Mouse (Mus musculus): ENCODE results near the gene Serpina6. TPM values are rescaled to one million over a fixed set of nuclear protein-coding genes. Genes with fewer than 3 reads are reported as not detected.
A peak's percentile ranks its signal among the peaks of the same experiment; 100 is the strongest.
"Not testable (repeated sequence)": the region's sequence is repeated elsewhere in the genome, so short reads cannot be mapped to it uniquely, and the experiment has no call there.

Gene Serpina6
- not detected for total RNA-seq (2021)
- long read RNA-seq, experiment 1, result 0 reads
- long read RNA-seq, experiment 2, result 0 reads

DNA sequence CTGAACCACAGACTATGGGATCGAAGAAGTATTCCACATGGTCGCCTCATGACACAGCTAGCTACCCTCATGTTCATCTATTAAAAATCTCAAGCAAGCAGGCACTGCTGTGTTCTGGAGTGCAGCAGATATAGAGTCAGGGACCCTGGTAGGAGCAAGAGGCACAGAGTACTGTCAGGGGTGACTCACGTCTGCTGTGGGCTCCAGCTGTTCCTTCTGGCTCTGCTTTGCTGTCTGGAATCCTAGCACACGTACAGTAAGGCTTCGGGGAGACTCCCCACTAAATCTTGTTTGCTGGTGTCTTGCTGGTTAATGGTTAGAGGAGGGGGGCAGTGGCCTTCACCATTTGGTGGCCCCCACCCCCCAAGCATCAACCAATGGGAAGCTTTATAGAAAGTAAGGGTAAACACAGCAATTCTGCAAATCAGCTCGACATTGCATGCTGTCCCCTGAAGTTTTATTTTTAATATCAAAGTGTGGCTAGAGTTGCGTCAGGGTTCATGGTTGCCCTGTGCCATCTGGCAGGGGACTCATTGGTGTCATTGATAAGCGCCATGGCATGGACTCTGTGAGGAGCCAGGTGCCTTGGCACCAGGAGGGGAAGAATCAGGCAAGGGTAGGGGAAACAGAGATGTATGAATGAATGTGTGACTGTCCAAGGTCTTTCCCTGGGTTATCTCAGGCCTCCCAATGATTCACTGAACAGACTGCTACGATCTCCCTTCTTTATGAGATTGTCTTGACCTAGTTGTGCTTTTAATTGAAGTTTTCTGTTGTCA is at the start of gene Serpina6:
Serpina6 (minus strand) TSS at position 365 of the 779 bp plus-strand sequence.
- intact Hi-C loops (cut with DNase I), result no loop called here
- DNase-seq (ENCODE audit: low spot score in 2 of 2), result no peak

DNA sequence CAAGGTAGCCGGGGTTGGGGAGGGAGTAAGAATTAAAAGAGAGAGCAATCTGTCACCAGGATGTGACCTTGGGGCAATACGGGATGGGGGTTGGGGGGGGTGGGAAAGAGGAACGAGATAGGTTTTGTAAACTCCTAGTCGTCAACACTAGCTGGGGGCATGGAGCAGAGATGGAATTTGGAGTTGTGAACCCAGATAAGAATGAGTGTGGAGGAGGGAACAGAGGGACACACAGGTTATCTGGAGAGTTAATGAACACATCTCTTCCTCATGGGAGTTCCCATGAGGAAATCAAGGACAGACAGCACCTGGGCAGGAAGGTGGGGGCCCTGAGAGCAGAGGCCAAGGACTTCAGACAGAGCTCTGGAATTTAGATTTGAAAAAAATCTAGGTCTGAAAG is 49.1 kb upstream of the Serpina6 start:
- no peak for DNase-seq (ENCODE audit: low spot score in 2 of 2)
- intact Hi-C loops (cut with DNase I), result no loop called here

DNA sequence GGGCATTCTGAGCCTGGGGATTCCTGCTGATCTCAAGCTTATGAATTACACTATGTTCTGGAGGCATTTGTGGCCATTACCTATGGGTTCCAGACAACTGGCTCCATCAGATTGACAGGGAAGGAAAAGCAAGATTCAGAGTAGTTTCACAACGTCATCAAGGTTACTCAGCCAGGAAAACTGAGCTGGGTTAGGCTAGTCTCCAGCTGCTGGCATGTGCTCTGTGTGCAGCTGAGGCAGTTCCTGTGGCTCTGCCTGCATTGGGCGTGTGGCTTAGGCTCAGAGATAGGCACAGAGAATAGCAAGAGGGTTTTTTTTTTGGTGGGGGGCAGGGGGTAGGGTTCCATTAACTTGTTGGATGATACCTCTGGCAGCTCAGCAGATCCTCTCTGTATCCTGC is 48.5 kb upstream of the Serpina6 start:
- DNase-seq (ENCODE audit: low spot score in 2 of 2), result no peak

DNA sequence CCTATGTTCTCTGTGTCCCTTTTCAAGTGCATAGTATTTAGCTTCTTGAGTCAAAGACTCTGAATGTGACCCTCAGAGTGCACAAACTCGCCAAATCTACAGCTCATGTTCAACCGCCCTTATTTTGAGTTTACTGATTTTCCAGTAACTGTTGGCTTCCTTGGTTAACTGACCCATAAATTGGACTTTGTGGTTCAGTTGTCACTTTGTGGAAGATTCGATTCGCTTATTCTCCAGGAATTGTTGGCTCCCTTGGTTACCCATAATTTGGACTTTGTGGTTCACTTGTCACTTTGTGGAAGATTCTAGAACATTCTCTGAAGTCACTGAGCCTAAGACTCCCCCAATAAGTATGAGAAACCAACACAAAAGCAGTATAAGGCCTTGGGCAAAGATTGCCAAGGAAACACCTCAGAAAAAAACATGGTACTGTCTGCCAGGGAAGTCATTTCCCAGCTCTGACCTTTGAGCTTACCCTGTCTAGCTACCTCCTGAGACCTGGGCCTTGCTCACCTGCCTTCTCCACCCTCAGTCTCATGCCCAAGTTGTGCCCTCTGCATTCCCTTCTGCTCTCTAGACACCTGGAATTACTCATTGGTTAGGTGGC is 43.2 kb upstream of the Serpina6 start:
- intact Hi-C loops (cut with DNase I), result no loop called here

More for the DNA sequence above, 48.5 kb upstream of the Serpina6 start:
- intact Hi-C loops (cut with DNase I), result no loop called here

DNA sequence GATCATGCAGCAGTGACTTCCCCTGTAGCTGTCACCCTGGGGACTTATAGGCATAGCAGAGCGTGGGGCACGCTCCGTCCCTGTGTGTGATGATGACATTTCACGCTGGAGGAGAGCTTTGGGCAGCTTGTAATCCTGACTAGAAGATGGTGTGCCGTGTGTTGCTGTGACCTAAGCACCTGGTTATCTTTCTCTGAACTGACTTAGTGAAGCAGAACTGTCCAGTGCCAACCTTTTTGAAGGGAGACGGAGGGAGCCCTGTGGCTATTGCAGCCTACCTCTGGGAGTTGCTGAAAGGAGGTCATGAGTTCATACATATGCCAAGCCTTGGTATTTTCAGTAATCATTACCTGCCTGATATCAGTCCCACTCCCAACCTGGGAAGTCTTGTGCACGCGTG is 38.4 kb upstream of the Serpina6 start, which contains the start of gene Serpina1f:
Serpina1f (minus strand) TSS at position 101 of the 400 bp plus-strand sequence.
- intact Hi-C loops (cut with DNase I), result no loop called here
- no peak for DNase-seq (ENCODE audit: low spot score in 2 of 2)

More for the DNA sequence above, 43.2 kb upstream of the Serpina6 start:
- DNase-seq (ENCODE audit: low spot score in 2 of 2), result no peak

DNA sequence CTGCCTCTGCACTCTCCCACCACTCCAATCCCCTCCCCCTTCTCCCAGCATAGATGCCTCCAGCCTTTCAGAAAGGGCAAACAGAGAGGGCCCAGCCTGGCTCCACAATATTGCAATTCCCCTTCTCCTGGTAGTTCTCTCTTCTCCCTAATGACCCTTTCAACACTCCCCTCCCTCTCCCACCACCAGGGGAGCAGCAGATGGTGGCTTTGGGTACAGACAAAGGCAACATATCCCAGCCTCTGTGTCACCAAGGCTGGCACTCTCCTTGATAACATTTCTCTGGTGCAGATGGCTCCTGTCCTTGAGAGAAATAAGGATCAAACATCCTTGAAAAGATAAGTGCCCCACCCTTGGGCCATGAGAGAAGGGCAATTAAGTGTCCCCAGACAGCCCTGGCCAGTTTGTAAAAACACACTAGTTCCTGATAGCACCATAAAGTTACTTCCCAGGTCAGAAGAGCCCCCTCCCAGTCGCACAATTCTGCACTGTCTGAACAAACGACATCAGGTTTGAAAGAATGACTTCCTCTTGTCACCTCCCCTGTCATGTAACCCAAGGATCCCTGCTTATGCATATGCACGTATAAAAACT is 31.3 kb upstream of the Serpina6 start:
- intact Hi-C loops (cut with DNase I), result no loop called here
- DNase-seq (ENCODE audit: low spot score in 2 of 2), result no peak

DNA sequence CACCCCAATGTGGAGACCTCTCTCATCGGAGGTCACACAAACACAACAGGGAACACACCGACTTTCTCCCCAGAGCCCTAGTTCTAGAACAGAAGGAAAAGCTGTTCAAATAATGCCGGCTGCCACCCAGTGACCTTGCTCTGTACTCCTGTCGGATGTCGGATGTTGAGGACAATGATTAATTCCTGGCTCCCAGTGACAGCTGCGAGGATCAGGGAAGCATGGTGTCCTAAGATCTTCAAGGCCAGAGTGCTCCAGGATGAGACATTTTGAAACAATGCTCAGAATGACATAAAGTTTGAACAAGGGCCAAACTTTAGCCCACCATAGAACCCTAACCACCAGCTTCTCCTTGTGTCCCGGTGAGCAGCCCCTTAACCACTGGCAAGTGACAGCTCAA is 30.0 kb upstream of the Serpina6 start:
- no peak for DNase-seq (ENCODE audit: low spot score in 2 of 2)
- intact Hi-C loops (cut with DNase I), result no loop called here

DNA sequence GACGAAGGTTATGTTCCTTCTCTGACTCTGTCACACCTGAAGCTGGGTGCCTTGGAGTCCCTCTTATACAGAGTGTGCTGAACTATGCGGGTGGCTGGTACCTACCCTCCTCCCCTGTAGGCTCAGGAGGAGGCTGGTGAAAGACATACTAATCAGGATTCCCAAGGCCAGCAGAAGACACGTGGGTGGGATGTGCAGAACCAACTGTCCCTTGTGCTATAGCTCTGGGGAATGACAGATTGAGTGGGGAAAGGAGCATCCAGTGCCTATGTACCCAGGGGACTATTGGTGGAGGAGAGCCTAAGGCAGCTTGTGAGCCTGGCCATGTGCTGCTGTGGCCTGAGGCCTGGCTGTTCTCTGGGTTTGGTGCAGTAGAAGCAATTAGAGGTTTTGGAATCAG is 29.0 kb upstream of the Serpina6 start:
- intact Hi-C loops (cut with DNase I), result no loop called here

DNA sequence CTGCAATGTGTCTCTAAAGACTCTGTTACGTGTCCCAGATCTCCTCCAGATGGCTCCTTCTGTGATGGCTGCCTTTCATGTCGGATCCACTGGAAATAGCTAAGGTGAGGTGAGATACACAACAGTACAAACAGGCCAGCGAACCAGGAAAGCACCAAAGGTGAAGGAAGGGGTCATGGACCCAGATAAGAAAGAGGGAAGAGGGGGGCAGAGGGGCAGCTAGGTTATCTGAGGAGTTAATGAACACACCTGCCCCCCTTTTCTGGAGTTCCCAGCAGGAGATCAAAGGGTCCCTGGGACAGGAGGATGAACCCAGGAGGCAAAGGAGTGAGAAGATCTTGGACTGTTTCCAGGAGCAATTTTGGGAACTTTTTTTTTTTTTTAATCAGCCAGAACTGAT is 28.4 kb upstream of the Serpina6 start:
- peak in 1 of 2 experiments; percentile 8 for DNase-seq (ENCODE audit: low spot score in 2 of 2)
- intact Hi-C loops (cut with DNase I), result no loop called here

More for the DNA sequence above, 29.0 kb upstream of the Serpina6 start:
- DNase-seq (ENCODE audit: low spot score in 2 of 2), result peak; percentile 46 to 69

DNA sequence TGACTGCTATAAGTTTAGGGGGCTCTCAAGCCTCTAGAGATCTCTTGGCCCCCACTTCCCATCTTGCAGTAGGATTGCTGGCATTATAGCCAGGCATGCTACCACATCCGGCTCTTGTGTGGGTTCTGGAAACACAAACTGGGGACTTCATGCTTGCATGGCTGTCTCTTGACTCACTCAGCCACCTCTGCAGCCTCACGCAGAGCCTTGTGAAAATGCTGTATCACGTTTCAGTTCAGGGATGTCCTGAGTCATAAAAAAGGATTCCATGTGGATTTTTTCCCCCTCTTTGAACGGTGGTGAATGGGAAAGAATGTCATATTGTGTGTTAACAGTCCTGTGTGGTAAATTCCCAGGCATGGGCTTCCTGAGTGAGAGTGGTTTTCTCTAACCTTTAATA is 26.8 kb upstream of the Serpina6 start:
- intact Hi-C loops (cut with DNase I), result no loop called here
- no peak for DNase-seq (ENCODE audit: low spot score in 2 of 2)

DNA sequence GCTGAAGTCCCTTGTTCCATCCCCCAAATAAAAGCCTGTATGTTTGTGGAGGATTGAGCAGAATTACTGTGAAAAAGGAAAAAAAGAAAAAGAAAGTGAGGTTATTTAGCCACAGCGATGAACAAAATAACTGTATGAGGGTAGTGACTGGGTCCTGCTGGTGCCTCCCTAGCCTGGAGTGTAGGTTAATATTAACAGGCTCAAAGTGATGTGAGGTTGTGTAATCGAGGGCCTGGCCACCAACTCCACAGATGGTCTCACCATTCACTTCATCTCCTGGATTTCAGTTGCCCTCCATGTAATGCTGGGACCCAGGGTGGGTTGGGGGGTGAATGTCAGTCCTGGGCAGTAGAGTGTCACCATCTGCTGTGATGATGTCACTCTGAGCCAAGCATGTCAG is 24.7 kb upstream of the Serpina6 start:
- intact Hi-C loops (cut with DNase I), result no loop called here
- no peak for DNase-seq (ENCODE audit: low spot score in 2 of 2)

DNA sequence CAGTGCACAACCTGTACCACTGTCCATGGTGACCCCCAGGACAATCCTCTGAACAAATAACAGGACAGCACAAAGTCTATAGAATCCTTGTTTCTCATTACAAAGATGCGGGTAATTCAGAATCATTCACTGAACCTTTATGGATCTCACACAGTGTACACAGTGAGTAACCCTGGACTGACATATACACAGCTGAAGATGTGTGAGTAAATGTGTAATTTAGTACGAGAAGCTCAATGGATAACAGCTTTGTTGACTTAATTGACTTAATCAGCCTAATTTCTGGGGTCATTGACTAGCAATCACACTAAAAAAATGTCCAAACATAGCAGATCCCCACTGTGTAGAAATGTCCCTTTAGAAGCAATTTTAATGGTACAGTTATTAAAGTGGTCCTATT is 24.2 kb upstream of the Serpina6 start:
- no peak for DNase-seq (ENCODE audit: low spot score in 2 of 2)
- intact Hi-C loops (cut with DNase I), result no loop called here

DNA sequence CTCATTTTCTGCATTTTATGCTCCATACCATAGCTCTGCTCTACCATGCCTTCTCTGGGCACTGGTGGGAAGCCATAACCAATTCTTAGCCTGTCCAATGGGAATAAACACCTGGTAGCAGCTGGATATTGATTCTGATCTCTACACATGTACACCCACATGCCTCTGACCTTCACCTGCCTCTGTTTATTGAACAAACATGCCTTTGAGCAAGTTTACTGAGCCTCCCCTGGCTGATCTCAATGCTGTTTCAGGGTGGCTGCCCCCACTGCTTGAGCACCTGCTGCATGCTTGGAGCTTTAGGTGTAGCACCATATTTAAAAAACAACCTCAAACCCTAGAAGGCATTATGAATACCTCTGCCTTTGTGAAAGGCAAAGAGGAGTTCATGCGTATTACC is 22.8 kb upstream of the Serpina6 start:
- DNase-seq (ENCODE audit: low spot score in 2 of 2); intact Hi-C loops (cut with DNase I): not testable (repeated sequence)

DNA sequence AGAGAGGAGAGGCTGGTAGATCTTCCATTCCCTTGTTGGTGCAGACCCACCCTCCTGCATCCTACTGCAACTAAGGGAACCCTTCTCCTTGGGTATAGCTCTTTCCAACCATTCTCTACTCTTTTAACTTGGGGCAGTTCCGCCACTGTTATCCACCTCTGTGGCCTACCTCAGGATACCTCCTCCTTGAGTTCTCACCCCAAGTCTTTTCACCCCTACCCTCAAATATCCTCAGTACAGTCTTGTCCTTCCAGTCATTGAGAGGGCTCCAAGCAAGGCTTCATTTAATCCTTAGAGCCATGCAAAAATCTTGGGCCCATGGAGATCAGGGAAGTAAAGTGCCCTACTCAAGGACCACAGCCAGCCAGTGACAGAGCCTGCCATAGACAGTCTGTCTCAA is 19.0 kb upstream of the Serpina6 start, which contains the start of gene Serpina16:
Serpina16 (minus strand) TSS at position 101 of the 400 bp plus-strand sequence.
- intact Hi-C loops (cut with DNase I), result no loop called here
- no peak for DNase-seq (ENCODE audit: low spot score in 2 of 2)

DNA sequence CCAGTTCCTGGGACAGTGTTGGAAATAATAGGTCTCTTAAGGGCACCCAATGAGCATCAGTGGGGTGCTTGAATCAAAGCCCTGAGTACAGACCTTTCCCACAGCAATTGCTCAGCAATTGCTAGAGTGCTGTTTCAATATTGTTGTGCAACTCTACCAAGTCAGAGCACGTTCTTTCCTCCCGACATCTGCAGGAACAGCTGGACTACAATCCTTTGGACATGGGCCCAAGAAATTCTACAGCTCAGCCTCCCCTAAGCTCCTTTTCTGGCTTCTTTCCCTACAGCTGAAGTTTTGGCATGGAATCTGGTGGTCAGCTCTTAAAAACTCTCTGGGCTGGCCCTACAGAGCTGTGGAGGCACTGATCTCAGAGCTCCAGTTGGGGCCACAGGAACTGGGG is 16.2 kb upstream of the Serpina6 start:
- intact Hi-C loops (cut with DNase I), result no loop called here
- no peak for DNase-seq (ENCODE audit: low spot score in 2 of 2)

DNA sequence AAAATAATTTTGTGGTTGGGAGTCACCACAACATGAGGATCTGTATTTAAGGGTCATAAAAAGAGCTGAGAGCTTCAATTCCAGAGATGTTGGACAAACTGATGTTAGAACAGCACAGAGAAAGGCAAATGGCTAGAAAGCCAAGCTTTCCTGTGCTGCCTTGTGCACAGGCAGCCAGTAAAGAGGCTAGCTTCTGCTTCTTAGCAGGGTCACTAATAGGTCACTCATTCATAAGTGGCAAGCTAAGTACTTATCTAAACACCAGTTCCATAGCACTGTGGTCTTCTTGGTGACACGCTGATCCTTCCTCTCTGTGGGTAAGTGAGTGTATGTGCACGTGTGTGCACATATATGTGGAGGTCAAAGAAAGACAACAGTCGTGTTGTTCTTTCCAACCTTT is 14.5 kb upstream of the Serpina6 start:
- intact Hi-C loops (cut with DNase I), result no loop called here
- no peak for DNase-seq (ENCODE audit: low spot score in 2 of 2)

DNA sequence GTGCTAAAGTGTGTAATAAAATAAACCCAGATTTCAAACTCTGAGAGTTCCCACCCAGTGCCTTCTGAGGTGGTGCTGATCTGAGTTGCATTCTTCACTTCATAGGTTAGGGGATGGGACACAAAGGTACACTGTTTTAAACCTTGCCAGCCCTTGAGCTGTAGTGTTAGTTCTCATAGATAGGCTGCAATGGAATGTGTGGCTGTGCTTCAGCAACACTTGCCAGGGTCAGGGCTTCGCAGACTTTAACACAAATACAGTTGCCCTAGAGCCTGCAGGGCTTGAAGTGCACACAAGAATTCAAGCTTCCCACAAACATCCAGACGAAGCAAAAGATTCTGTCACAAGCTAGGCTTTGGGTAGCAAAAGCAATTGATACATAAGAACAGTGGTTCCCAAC is 14.0 kb upstream of the Serpina6 start:
- intact Hi-C loops (cut with DNase I), result no loop called here
- DNase-seq (ENCODE audit: low spot score in 2 of 2), result no peak

DNA sequence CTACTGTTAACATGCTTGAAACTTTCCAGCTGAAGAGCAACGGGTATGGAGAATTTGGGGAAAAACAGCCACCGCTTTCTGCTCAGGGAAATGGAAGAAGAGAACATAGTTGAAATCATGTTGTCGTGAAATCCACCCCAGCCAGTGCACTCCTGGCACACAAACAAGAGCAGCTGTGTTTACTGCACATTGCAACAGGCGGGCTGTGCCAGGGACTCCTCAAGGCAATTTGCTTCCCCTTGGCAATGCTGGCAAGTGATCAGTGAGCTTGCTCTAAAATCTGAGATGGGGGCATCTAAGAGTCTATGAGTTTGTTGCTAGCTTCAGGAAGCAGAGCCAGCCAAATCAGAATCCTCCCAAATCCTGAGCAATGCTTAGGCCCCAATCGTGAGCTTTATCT is 13.3 kb upstream of the Serpina6 start:
- peak; percentile 46 to 59 for DNase-seq (ENCODE audit: low spot score in 2 of 2)
- intact Hi-C loops (cut with DNase I), result no loop called here

DNA sequence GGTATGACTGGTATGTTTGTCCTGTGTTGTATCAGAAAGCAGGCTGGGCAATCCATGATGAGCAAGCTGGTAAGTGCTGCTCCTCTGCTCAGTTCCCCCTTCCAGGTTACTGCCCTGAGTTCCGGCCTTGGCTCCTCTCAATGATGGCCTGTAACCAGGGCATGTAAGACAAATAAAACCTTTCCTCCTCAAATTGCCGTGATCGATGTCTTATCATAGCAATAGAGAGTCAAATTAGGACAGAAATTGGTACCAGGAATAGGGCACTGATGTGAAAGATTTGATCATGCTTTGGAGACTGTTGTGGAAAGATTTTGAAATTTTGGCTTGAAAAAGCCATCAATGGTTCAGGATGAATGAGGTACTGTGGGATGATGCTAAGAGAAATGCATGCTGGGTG is 8.3 kb upstream of the Serpina6 start:
- intact Hi-C loops (cut with DNase I), result no loop called here
- no peak for DNase-seq (ENCODE audit: low spot score in 2 of 2)

DNA sequence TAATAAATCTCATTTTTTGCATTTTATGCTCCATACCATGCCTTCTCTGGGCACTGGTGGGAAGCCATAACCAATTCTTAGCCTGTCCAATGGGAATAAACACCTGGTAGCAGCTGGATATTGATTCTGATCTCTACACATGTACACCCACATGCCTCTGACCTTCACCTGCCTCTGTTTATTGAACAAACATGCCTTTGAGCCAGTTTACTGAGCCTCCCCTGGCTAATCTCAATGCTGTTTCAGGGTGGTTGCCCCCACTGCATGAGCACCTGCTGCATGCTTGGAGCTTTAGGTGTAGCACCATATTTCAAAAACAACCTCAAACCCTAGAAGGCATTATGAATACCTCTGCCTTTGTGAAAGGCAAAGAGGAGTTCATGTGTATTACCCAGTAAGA is 5.0 kb upstream of the Serpina6 start:
- intact Hi-C loops (cut with DNase I); DNase-seq (ENCODE audit: low spot score in 2 of 2): not testable (repeated sequence)

DNA sequence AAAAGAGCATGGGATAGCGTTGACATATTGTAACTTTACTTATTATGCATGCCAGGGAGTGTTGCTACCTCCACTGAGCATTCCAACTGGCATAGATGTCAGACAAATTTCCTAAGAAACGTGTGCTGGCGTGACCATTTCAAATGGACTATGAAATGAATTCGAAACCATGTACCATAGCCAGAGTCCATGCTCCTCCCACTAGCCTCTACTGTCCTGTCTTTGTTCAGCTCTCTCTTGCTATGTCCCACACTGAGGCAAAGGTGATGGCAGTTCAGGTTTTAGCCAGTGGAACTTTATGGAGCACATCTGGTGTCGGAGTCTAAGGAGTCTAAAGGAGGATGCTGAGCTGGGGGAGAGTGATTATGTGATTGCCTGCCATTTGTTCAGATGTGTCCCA is 3.1 kb upstream of the Serpina6 start:
- intact Hi-C loops (cut with DNase I), result no loop called here
- DNase-seq (ENCODE audit: low spot score in 2 of 2), result no peak

Measured in left cerebral cortex, postnatal 14 days (tissue).